Mouse (Mus musculus): Measurements from ENCODE around the gene Ston2. TPM values are rescaled to one million over a fixed set of nuclear protein-coding genes. Genes with fewer than 3 reads are reported as not detected.

The Ston2 gene
- total RNA-seq, 2 experiments from 2014 or later, result 14.9 to 16.9 TPM

GRCm38 (mm10) chr12:91585206-91585605 lies 203.0 kb downstream of the Ston2 start:
- DNase-seq (ENCODE audit: low spot score in 2 of 2), result no peak
- intact Hi-C loops (cut with DNase I), result no loop called here

- intact Hi-C loops (cut with DNase I), result no loop called here
- DNase-seq (ENCODE audit: low spot score in 2 of 2), result no peak
Measured at GRCm38 (mm10) chr12:91583409-91583808, 204.8 kb downstream of the Ston2 start.

Small RNAs within 50 kb of the gene (microRNA-seq; reads per million reads assigned to microRNA genes)
- not detected for gene Gm22015

Other genes with a start within 250 kb of the Ston2 start
- 10 to 100 TPM; 46.1 to 48.6 TPM for gene Gtf2a1, start 197.9 kb downstream of the Ston2 start, total RNA-seq (2021)
- 100 to 1,000 TPM; 142 to 171 TPM for gene Sel1l, start 60.8 kb upstream of the Ston2 start, total RNA-seq (2021)